Mouse (Mus musculus): Measurements from ENCODE around the gene Rnls.

The Rnls gene

GRCm38 (mm10) chr19:33102783-33103139, 289.3 kb downstream of the Rnls start:
- no peak for DNase-seq (ENCODE audit: low read depth)

GRCm38 (mm10) chr19:33102008-33102782, 289.9 kb downstream of the Rnls start:
- no peak for DNase-seq (ENCODE audit: low read depth)

- no peak for DNase-seq (ENCODE audit: low read depth)
Observed at GRCm38 (mm10) chr19:33101093-33102007, 290.7 kb downstream of the Rnls start.

GRCm38 (mm10) chr19:33100598-33100997, 291.5 kb downstream of the Rnls start:
- DNase-seq (ENCODE audit: low read depth), result no peak

GRCm38 (mm10) chr19:33100031-33100430, 292.1 kb downstream of the Rnls start:
- DNase-seq (ENCODE audit: low read depth), result no peak

GRCm38 (mm10) chr19:33099201-33099788, 292.8 kb downstream of the Rnls start:
- DNase-seq (ENCODE audit: low read depth), result no peak

GRCm38 (mm10) chr19:33097691-33098090, 294.4 kb downstream of the Rnls start:
- DNase-seq (ENCODE audit: low read depth), result no peak

GRCm38 (mm10) chr19:33096581-33096980, 295.5 kb downstream of the Rnls start:
- no peak for DNase-seq (ENCODE audit: low read depth)

GRCm38 (mm10) chr19:33092575-33092974, 299.5 kb downstream of the Rnls start:
- no peak for DNase-seq (ENCODE audit: low read depth)

GRCm38 (mm10) chr19:33091324-33091723, 300.8 kb downstream of the Rnls start:
- no peak for DNase-seq (ENCODE audit: low read depth)

GRCm38 (mm10) chr19:33088868-33089267, 303.2 kb downstream of the Rnls start:
- DNase-seq (ENCODE audit: low read depth), result no peak

- no peak for DNase-seq (ENCODE audit: low read depth)
Observed at GRCm38 (mm10) chr19:33087961-33088360, 304.1 kb downstream of the Rnls start.

All from fibroblast of lung, adult 2 months (primary cell).